Mouse (Mus musculus) adrenal gland, postnatal 10 days (tissue): ENCODE data around the gene Pfn5. TPM values are rescaled to one million over a fixed set of nuclear protein-coding genes. Genes with fewer than 3 reads are reported as not detected.
"Not testable (repeated sequence)": the region's sequence is repeated elsewhere in the genome, so short reads cannot be mapped to it uniquely, and the experiment has no call there.

ENCODE experiments used
- DNase-seq: peaks from one replicate; pipeline ENCODE4 v3.0.0; 2021; ENCODE audit warnings: mixed read lengths
- long read RNA-seq, 2 experiments: library from polyadenylated mRNA; stranded (forward); transcript quantifications; one replicate each; pipeline ENCODE4 v2.0.0; 2021
- total RNA-seq, 2 experiments: library from RNA; stranded (reverse); gene quantifications; 2 replicates each; pipeline ENCODE4 v1.2.3; 2021

Pfn5 gene
- total RNA-seq: not detected
- long read RNA-seq, experiment 1: 0 reads
- long read RNA-seq, experiment 2: 0 reads

- no peak for DNase-seq
Measured at GRCm38 (mm10) chrX:95557887-95558286, at the start of gene Pfn5, which contains the start of gene Asb12. Gene Pfn5 (plus strand): TSS chrX:95558104. Gene Asb12 (minus strand): TSS chrX:95557987.

DNA sequence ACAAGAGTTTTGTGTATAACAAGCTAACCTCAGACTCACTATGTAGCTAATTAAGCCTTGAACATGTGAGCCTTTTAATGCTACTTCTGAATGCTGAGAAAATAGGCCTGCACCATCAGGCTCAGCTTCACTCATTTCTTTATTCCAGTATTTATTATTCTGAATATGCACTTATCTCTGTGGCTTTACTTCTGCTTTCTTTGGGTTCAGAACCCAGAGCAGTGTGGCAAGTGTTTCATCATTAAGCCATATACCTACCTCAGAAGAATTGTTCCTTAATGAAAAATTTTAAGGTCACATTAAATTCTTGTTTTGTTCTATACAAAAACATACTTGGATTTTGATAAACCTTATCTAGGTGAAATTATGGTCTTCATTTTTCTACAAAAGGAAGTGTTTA, 34.0 kb upstream of the Pfn5 start:
- DNase-seq: no peak

GRCm38 (mm10) chrX:95525166-95525565, 32.7 kb upstream of the Pfn5 start:
- no peak for DNase-seq

DNA sequence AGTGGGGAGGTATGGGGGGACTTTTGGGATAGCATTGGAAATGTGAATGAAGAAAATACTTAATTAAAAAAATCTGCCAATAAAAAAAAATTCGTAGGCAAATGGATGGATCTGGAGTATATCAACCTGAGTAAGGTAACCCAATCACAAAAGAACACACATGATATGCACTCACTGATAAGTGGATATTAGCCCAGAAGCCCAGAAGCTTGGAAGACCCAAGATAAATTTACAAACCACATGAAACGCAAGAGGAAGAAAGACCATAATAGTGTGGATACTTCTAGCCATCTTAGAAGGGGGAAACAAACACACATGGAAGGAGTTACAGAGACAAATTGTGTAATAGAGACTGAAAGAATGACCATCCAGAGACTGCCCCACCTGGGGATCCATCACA, 22.4 kb upstream of the Pfn5 start:
- not testable (repeated sequence) for DNase-seq

- DNase-seq: no peak
Measured at GRCm38 (mm10) chrX:95554321-95554720, 3.6 kb upstream of the Pfn5 start.

GRCm38 (mm10) chrX:95600609-95601008, 42.7 kb downstream of the Pfn5 start:
- no peak for DNase-seq

Other genes starting within 250 kb of the Pfn5 start
- gene Amer1, start 113.2 kb upstream of the Pfn5 start, total RNA-seq: 10 to 100 TPM; 10.3 to 15.0 TPM
- gene Asb12, start 117 bp upstream of the Pfn5 start, total RNA-seq: 1 to 10 TPM; 1.3 to 5.8 TPM
- 1 to 10 TPM; 3.3 to 5.6 TPM for gene Zc4h2, start 100.4 kb downstream of the Pfn5 start, total RNA-seq
- gene Zc3h12b, start 153.6 kb downstream of the Pfn5 start, total RNA-seq: 1 to 10 TPM; 2.7 to 4.2 TPM